Mouse (Mus musculus): ENCODE data around the gene Rgs10. TPM values are rescaled to one million over a fixed set of nuclear protein-coding genes. Genes with fewer than 3 reads are reported as not detected.

Gene Rgs10
- total RNA-seq, 2 experiments from 2014 or later: 3.6 to 4.1 TPM

DNA sequence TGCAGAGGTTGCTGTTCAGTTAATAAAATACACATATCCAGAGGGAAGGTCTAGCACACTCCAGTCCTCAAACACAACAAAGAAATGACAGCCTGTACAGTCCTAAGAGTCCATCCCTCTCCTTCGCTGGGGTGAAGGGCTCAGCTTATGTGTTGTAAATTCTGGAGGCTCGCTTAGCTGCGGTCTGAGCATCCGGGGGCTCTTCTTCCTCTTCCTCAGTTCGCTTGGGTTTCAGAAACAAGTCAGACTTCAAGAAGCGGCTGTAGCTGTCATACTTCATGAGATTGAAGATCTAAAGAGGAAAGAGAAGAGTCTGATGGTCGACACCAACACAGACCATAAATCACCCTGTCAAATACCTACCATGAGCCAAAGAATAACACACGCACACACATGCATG is 44.8 kb downstream of the Rgs10 start:
- no peak for DNase-seq

- no peak for DNase-seq
Measured at GRCm38 (mm10) chr7:128372331-128372730, 46.2 kb downstream of the Rgs10 start.

DNA sequence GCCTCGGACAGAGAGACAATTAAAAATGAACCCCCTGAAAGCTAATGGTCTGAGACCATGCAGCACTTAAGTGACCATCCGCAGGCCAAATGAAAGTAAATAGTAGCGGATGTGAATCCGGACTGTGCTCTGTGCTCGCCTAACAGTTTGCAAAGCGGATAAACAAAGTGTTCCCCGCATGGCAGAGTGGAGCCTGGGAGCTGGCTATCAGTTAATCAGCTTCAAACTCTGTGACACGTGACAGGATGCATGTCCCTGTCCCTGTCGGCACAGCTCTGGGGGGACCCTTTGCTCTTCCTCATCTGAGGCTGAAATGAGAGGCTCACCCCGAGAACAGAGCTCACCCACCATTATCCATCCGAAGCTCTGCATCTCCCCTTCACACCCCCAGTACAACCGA is 49.2 kb downstream of the Rgs10 start:
- no peak for DNase-seq

GRCm38 (mm10) chr7:128368828-128369227 is 49.7 kb downstream of the Rgs10 start:
- DNase-seq: no peak

DNA sequence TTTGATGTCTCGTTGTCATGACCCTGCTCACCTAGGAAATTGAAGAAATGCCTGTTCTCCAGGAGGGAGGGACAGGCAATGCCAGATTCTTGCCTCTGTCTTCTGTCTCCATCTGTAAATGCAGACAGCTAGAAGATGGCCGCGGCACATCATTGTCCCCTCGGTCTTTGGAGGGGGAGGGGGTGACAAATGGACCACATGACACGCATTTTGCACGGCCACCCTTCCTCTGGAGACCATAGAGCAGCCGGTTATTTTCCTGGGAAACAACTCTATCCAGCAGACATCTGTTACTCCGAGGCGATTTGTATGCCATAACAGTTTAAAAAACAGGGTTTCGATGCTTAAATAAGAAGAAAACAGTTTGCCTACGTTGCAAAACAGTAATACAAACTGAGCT is 51.9 kb downstream of the Rgs10 start:
- no peak for DNase-seq

DNA sequence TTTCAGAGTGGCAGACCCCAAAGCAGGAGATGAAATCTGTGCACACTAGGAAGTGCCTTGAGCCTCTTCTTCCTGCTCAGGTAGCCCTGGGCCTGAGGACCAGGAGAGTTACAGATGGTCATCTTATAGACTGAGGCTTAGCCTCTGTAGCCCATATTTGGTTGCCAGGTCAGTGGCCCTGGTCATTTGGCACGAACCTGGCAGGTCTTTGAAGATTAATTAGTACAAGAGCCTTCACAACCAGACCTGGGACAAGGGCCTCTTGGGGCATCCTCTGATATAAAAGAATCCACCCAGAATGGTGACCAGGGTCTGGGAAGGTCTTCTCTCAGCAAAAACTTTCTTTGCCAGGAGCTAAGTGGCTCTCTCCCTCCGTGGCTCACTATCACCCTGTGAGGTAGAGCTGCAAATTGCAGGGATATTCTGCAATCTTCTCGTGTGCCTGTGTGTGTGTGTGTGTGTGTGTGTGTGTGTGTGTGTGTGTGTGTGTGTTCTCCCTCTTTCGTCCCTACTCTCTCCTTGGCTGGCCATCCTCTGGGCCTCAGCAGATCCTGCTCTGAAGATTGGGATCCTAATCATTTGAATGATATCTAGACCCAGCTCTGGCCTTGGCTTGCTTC is 53.4 kb downstream of the Rgs10 start:
- no peak for DNase-seq

DNA sequence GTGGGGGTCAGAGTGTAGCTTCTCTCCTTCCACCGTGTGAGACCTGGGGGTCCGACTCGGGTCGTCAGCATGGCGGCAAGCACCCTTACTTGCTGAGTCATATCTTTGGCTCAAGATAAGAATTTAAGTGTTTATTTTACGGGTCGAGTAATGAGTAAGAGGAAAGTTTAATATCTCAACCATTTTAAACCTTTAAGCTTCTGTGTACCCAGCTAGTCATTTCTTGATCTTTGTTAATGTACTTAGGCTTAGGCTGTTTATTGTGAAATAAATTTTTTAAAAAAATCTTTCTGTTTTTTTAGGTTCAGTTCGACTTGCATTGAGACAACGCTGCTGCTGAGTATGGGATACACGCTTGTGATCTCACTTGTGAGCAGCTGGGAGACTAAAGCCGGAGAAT is 54.0 kb downstream of the Rgs10 start:
- DNase-seq: no peak

DNA sequence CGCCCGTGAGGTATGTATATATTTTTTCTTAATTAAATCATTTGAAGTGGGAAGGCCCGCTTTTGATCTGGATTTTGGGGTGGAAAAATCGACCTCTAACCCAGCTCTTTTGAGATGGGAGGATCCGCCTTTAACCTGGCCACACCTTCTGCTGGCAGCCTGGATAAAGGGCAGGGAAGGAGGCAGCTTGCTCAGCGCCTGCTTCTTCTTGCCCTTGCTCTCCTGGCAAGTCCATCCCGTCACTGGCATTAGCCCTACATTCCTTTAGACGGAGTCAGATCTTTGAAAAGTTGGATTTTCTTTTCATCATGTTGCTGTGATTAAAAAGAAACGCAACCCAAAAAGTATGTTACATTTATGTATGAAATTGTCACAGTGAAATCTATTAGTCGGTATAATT is 54.8 kb downstream of the Rgs10 start:
- DNase-seq: no peak

DNA sequence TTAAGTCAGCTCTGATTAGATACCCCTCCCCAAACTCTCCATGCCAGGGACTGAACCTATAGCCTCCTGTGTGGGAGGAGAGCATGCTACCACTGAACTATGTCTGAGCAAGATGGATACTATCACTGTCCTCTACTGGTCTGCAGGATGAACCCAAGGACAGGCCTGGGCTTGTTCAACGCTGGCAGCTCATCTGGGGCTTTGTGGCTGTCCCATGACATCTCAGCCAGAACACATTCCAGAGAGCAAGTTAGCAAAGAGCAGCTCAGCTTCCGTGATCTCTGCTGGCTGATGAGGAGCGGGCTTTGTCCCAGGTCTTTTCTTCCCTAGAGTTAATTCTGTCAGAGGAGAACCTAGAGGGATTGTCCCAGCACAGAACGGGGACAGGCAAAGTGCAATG is 55.6 kb downstream of the Rgs10 start:
- no peak for DNase-seq

- DNase-seq: no peak
Measured at GRCm38 (mm10) chr7:128359741-128360140, 58.8 kb downstream of the Rgs10 start.

DNA sequence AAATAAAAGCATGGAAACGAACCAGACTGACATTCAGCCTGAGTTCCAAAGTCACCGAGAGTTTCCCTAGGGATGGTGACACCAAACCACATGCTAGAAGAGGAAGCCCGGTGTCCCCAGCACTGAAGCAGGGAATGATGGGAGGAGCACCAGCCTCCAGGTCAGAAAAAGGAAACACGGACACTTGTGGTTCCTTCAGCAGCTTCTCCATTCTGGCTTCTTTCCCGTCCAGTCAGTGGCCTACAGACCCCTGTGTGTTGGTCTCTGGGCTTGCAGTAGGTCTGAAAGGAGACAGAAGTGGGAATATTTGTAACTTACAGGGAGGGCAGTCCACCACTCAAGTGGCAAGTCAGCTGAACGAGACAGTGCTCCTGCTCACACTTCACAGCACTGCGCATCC is 59.4 kb downstream of the Rgs10 start:
- DNase-seq: no peak

GRCm38 (mm10) chr7:128358741-128359140 is 59.8 kb downstream of the Rgs10 start:
- no peak for DNase-seq

GRCm38 (mm10) chr7:128356868-128357755 is 61.4 kb downstream of the Rgs10 start:
- DNase-seq: no peak

DNA sequence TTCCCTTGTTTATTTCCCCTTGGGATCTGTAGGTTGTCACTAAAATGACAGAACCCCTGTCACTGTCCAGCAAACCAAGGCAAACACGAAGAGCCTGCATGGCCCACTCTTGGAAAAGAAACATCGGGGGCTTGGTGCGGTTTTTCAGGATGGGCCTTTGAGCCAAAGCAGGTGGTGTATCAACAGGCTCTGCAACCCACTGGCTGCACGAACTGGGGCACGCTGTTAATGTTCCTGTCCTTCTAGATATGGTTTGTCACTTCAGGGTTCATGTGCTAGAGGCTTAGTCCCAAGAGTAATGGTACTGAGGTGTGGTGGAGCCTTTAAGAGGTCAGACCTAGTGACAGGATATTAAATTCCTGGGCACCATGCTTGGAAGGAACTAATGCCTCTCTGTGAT is 63.1 kb downstream of the Rgs10 start:
- no peak for DNase-seq

DNA sequence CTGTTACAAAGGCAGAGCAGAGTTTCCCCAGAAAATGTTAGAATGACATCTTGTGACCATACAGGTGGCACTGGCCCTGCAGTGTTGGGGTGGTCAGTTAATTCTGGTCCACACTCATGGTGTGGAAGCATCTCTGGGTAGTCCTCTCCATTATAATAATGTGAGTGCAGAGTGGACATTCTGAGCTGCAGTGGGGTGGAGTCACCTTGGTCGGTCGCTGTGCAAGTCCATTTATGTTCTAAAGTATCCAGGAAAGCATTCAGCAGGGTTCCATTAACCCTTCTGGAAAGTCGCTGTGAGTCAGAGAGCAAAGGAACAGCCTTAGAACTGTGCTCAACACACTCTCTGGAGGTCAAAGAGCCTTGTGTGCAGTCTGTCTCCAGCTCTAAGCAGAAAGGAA is 65.8 kb downstream of the Rgs10 start:
- DNase-seq: no peak

- DNase-seq: no peak
Measured at GRCm38 (mm10) chr7:128351176-128351575, 67.4 kb downstream of the Rgs10 start.

GRCm38 (mm10) chr7:128350316-128350715 is 68.2 kb downstream of the Rgs10 start:
- no peak for DNase-seq

DNA sequence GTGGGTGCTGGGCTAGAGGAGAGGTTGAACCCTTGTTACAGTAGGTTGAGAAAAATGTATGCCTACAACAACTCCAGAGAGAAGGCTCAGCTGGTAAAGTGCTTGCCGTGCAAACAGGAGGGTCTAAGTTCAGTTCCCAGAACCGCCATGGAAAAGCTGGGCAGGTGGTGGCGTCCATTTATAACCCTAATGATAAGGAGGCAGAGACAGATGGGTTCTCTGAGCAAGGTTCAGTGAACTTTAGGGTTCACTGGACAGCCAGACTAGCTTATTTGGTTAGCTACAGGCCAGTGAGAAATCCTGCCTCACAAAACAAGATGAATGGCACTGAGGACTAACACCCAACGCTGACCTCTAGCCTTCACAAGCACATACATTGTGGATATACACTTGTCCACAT is 68.8 kb downstream of the Rgs10 start:
- no peak for DNase-seq

GRCm38 (mm10) chr7:128348608-128349007 is 70.0 kb downstream of the Rgs10 start:
- DNase-seq: peak; percentile 60

GRCm38 (mm10) chr7:128346991-128347390 is 71.6 kb downstream of the Rgs10 start:
- DNase-seq: no peak

DNA sequence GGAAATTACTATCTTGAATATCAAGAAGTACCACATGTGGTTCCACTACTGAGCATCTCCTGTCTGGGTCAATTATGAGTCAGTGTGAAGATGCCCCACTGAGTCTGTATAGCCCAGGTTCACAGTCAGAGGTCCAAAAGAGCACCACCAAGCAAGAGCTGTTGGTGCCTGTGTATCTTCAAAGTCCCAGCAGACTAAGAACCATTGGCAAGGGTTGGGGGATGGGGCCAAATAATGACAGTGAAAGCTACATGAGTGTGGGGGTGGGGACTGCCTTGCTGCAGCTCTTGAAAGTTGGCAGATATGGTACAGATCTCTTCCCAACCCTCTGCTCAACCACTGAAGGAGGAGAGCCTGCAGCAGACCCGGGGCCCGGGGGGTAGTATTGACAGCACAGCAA is 72.0 kb downstream of the Rgs10 start:
- DNase-seq: no peak

DNA sequence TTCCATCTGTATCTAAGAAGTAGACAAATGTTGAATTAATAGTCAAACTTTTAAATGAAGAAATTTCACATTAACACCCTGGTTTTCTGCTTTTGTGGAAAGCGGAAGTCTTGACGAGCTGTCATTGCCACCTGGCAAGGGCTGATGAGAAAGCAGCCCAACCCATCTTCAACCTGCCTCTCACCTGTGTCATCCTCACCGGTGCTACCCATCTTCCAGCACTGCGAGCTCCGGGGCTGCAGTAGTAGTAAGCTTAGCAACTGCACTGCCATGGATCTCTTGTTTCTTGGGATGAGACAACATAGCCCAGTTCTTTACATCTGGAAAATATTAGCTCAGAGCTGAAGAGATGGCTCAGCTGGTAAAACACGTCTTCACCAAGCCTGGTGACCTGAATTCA is 72.9 kb downstream of the Rgs10 start:
- no peak for DNase-seq

- DNase-seq: peak; percentile 54
Measured at GRCm38 (mm10) chr7:128344928-128345653, 73.5 kb downstream of the Rgs10 start.
